Mouse (Mus musculus) kidney, postnatal 0 days (tissue): ENCODE measurements around the gene A630095N17Rik. TPM values are rescaled to one million over a fixed set of nuclear protein-coding genes. Genes with fewer than 3 reads are reported as not detected.

ENCODE experiments used
- ATAC-seq: fragments of 200-750 bp; cut with Nextera tagmentation; replicated peaks from 2 replicates; pipeline ENCODE4 v1.8.0; 2017; ENCODE audit warnings: low read depth, moderate number of reproducible peaks, moderate TSS enrichment, moderate library complexity; ENCODE audit not compliant: low FRiP score
- DNase-seq: peaks from one replicate; pipeline ENCODE4 v3.0.0-alpha.2; 2016; ENCODE audit warnings: low spot score
- H3K27ac ChIP-seq: fragments of 300-500 bp; sonication (generic); 2 replicates; pipeline ENCODE4 v1.5.1; 2014; ENCODE audit warnings: mild to moderate bottlenecking
- H3K27me3 ChIP-seq: fragments of 300-500 bp; sonication (generic); 2 replicates; pipeline ENCODE4 v1.6.1; 2014; ENCODE audit warnings: low read length, mixed read lengths; ENCODE audit not compliant: insufficient read depth
- H3K36me3 ChIP-seq: fragments of 300-500 bp; sonication (generic); 2 replicates; pipeline ENCODE4 v1.6.1; 2014; ENCODE audit warnings: low read length, mixed read lengths; ENCODE audit not compliant: insufficient read depth
- H3K4me1 ChIP-seq: fragments of 300-500 bp; sonication (generic); replicated peaks from 2 replicates; pipeline ENCODE4 v1.6.1; 2014; ENCODE audit warnings: antibody characterized with exemption, low read length, mixed read lengths; ENCODE audit not compliant: insufficient read depth
- H3K4me2 ChIP-seq: fragments of 300-500 bp; sonication (generic); 2 replicates; pipeline ENCODE4 v1.6.1; 2014; ENCODE audit warnings: mild to moderate bottlenecking, low read length, moderate library complexity, mixed read lengths
- H3K4me3 ChIP-seq: fragments of 300-500 bp; sonication (generic); replicated peaks from 2 replicates; pipeline ENCODE4 v1.5.1; 2014; ENCODE audit warnings: low read depth, low read length
- H3K9ac ChIP-seq: fragments of 300-500 bp; sonication (generic); 2 replicates; pipeline ENCODE4 v1.6.1; 2014; ENCODE audit warnings: low read depth, low read length
- H3K9me3 ChIP-seq: fragments of 300-500 bp; sonication (generic); replicated peaks from 2 replicates; pipeline ENCODE4 v1.6.1; 2016; ENCODE audit warnings: low read length, inconsistent platforms, mixed read lengths
- CTCF ChIP-seq: IDR thresholded peaks from 2 replicates; pipeline ENCODE4 v1.5.1; 2016; ENCODE audit warnings: antibody characterized with exemption, low read depth, mild to moderate bottlenecking, moderate library complexity
- WGBS: fragments of 180-500 bp; shearing (Covaris S2); extraction: QIAGEN DNeasy Blood & Tissue Kit; methylation state at CpG from one replicate; pipeline ENCODE4 v1.1.7; 2014; 5-methylcytosine and 5-hydroxymethylcytosine counted together
- polyA plus RNA-seq: library from polyadenylated mRNA; unstranded; fragments of >200 nt; fragmentation: Nextera tagmentation; extraction: Ambion mirVana; gene quantifications from 2 replicates; pipeline ENCODE4 v1.2.1, GENCODE M21; 2015

The A630095N17Rik gene
- polyA plus RNA-seq, 1 experiment from 2014 or later, result 0.18 TPM

DNA sequence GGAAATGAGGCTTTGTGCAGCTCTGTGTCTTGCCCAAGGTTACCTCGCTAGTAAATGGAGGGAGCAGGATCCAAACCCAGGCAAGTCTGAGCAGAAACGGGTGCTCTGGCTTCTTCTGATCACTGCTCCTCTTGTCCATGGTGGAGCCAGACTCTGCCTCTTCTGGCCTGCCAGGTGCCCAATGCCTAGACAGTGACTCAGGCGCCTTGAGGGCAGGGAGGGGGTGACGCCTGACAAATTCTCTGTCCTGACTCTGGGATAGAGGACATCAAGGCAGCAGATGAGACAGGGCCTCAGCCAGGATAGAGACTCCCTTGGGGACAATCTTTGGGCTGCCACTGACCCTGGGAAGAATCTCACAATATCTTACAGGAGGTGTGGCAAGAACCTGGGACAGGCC lies 678 bp downstream of the A630095N17Rik start:
- no peak for ATAC-seq
- H3K27me3 ChIP-seq, result no peaks in the 10 kb centered on the region
- H3K4me2 ChIP-seq, result no peak overlapping the region
- DNase-seq, result no peak
- no peaks in the 10 kb centered on the region for H3K9me3 ChIP-seq
- no peak overlapping the region for H3K27ac ChIP-seq
- no peak for TF ChIP-seq CTCF
- no peak overlapping the region for H3K9ac ChIP-seq
- H3K36me3 ChIP-seq, result no peaks in the 10 kb centered on the region
- 71% methylated on average over 4 of the region's 4 CpGs for WGBS
- H3K4me1 ChIP-seq, result no peaks in the 10 kb centered on the region; the same call in 1 of the 2 replicates
- no peak overlapping the region for H3K4me3 ChIP-seq

DNA sequence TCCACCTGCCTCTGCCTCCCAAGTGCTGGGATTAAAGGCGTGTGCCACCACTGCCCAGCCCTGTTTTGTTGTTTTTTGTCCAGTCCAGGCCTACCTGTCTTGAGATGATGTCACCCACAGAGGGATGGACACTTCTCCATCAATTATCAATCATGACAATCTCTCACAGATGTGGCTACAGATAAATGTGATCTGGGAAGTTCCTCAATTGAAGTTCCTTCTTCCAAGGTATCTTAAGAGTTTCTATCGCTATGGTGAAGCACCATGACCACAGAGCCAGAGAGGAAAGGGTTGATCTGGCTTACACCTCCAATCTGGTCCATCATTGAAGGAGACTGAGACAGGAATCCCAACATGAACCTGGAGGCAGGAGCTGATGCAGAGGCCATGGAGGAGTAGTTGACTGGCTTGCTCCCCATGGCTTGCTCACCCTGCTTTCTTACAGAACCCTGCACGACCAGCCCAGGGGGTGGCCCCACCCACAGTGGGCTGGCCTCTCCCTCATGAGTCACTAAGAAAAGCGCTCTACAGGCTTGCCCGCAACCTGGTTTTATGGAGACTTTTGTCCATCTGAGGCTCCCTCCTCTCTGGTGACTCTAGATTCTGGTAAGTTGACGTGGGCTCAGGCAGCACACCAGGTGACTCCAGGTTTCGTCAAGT lies 1.4 kb downstream of the A630095N17Rik start:
- Histone ChIP-seq H3K36me3 (no peaks in the 10 kb centered on the region), H3K27me3 (no peaks in the 10 kb centered on the region), H3K9ac (no peak overlapping the region), H3K4me1 (no peaks in the 10 kb centered on the region), H3K4me2 (no peak overlapping the region), H3K4me3 (no peak overlapping the region), H3K9me3 (no peaks in the 10 kb centered on the region), H3K27ac (no peak overlapping the region)
- TF ChIP-seq CTCF, result no peak
- DNase-seq, result no peak
- ATAC-seq, result no peak
- WGBS, result 70% methylated on average over 7 of the region's 7 CpGs

DNA sequence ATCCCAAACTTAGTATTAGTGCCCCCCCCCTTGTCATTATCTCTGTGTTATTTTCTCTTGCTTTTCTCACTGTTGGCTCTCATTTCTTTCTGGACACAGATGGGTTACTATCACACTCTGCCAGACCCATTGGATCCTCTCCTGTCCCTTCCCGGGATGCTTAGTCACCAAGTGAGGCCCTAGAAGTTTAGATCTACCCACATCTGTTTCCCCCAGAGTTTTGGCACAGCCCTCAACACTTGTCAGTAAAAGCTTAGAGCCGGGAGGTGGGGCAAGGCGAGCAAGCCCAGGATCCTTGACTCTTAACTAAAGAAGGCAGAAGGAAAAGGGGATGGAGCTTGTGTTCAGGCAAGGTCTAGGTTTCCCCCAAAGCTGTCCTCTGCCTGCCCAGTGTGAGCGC lies 2.7 kb downstream of the A630095N17Rik start:
- Histone ChIP-seq H3K4me2 (no peak overlapping the region), H3K36me3 (no peaks in the 10 kb centered on the region), H3K4me1 (no peaks in the 10 kb centered on the region), H3K4me3 (no peak overlapping the region), H3K9me3 (no peaks in the 10 kb centered on the region), H3K27ac (no peak overlapping the region), H3K27me3 (no peaks in the 10 kb centered on the region), H3K9ac (no peak overlapping the region)
- 61% methylated on average over 4 of the region's 4 CpGs for WGBS
- ATAC-seq (no peak), DNase-seq (no peak)
- TF ChIP-seq CTCF, result no peak

DNA sequence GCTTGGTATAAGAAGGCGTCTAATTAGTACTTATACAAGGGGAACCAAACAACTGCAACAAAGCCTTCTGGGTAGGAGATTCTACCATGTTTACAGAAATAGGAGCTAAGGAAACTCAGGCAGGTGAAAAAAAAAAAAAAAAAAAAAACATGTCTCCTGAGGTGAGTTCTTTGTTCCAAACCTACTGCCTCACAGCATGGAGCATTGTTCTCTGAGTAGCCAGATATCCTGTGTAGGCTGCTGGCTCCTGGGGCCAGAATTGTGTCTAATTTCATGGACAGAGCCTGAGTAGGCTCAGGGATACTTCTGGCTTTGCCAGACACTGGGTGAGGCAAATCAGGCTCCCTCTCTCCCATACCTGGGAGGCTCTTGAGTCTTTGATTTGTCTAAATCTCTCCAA lies 4.2 kb downstream of the A630095N17Rik start:
- Histone ChIP-seq H3K36me3 (no peaks in the 10 kb centered on the region), H3K9me3 (no peaks in the 10 kb centered on the region), H3K4me1 (no peaks in the 10 kb centered on the region), H3K4me3 (no peak overlapping the region), H3K27ac (no peak overlapping the region), H3K4me2 (no peak overlapping the region), H3K9ac (no peak overlapping the region), H3K27me3 (no peaks in the 10 kb centered on the region)
- ATAC-seq, result no peak
- DNase-seq, result no peak
- TF ChIP-seq CTCF, result no peak
- WGBS, result 76% methylated on average over 1 of the region's 1 CpGs

DNA sequence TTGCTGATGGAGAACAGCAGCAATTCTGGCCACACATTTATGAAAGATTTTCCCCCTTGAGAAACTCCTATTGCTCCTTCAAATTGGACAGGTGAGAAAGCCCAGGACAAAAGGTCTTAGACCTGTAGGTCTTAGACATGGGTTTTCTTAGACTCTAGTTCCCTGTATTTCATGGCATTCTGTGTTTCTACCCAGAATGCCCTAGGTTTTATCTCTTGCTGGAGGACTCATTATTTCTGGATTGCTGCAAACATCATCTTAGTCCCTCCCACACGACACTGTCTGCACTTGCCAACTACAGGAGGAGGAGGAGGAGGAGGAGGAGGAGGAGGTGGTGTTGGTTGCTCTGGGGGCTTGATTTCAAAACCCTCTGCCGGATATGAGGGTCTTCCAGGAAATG lies 5.8 kb downstream of the A630095N17Rik start:
- ATAC-seq (no peak), DNase-seq (no peak)
- Histone ChIP-seq H3K4me3 (no peak overlapping the region), H3K9me3 (no peaks in the 10 kb centered on the region), H3K4me1 (no peaks in the 10 kb centered on the region), H3K27ac (no peak overlapping the region), H3K4me2 (no peak overlapping the region), H3K27me3 (no peaks in the 10 kb centered on the region), H3K9ac (no peak overlapping the region), H3K36me3 (no peaks in the 10 kb centered on the region)
- 41% methylated on average over 2 of the region's 2 CpGs for WGBS
- no peak for TF ChIP-seq CTCF

DNA sequence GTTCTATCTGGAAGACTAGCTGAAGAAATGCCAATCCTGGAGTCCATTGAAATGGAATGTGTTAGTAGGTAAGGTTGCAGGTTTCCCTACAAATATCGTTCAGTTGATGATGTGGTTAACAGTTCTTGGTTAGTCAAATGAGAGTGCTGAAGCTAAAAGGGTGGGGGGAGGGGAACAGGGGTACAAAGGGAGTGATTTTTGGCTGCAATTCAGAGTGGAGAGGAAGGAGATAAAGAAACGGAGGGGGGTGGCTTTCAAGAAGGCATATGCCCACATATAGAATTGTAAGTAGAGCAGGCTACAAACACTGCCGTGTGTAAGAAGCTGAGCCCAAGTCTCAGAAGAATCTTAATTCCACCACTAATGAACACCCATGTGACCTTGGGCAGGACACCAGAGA lies 6.4 kb downstream of the A630095N17Rik start:
- no peaks in the 10 kb centered on the region for H3K36me3 ChIP-seq
- no peak for ATAC-seq

DNA sequence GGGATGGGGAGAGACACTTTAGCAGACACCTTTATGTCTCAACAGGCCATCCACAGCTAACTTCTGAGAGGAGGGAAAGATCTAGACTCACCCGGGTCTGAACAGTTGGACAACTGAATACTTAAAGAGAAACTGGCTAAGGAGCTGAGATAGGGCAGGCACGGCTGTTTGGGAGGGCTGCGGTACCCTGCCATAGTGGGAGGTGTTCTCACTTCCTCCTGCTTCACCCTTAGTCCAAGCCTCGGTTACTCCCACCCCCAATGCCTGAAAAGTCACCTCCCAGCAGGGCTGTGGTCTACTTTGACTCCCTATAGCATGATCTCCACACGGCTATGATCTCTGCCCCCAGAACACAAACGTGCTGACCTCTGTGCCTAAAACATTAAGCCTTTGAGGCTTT lies 8.4 kb downstream of the A630095N17Rik start:
- no peaks in the 10 kb centered on the region for H3K9me3 ChIP-seq
- DNase-seq, result no peak
- H3K4me2 ChIP-seq, result no peak overlapping the region
- H3K27ac ChIP-seq, result no peak overlapping the region
- peaks cover 8% of the 10 kb centered on the region; the same call in 1 of the 2 replicates for H3K27me3 ChIP-seq
- no peaks in the 10 kb centered on the region for H3K36me3 ChIP-seq
- H3K4me3 ChIP-seq, result no peak overlapping the region
- TF ChIP-seq CTCF, result no peak
- peaks cover 9% of the 10 kb centered on the region; the same call in 1 of the 2 replicates for H3K4me1 ChIP-seq
- H3K9ac ChIP-seq, result no peak overlapping the region
- WGBS, result 53% methylated on average over 6 of the region's 6 CpGs
- no peak for ATAC-seq

More for the DNA sequence above, 6.4 kb downstream of the A630095N17Rik start:
- no peaks in the 10 kb centered on the region for H3K9me3 ChIP-seq
- TF ChIP-seq CTCF, result no peak
- no peaks in the 10 kb centered on the region for H3K4me1 ChIP-seq
- WGBS, result 62% methylated on average over 3 of the region's 3 CpGs
- no peak overlapping the region for H3K4me3 ChIP-seq
- no peaks in the 10 kb centered on the region for H3K27me3 ChIP-seq
- DNase-seq, result no peak
- H3K4me2 ChIP-seq, result no peak overlapping the region
- no peak overlapping the region for H3K27ac ChIP-seq
- no peak overlapping the region for H3K9ac ChIP-seq
